Mouse (Mus musculus): ENCODE results near the gene Lifr.

Lifr gene

DNA sequence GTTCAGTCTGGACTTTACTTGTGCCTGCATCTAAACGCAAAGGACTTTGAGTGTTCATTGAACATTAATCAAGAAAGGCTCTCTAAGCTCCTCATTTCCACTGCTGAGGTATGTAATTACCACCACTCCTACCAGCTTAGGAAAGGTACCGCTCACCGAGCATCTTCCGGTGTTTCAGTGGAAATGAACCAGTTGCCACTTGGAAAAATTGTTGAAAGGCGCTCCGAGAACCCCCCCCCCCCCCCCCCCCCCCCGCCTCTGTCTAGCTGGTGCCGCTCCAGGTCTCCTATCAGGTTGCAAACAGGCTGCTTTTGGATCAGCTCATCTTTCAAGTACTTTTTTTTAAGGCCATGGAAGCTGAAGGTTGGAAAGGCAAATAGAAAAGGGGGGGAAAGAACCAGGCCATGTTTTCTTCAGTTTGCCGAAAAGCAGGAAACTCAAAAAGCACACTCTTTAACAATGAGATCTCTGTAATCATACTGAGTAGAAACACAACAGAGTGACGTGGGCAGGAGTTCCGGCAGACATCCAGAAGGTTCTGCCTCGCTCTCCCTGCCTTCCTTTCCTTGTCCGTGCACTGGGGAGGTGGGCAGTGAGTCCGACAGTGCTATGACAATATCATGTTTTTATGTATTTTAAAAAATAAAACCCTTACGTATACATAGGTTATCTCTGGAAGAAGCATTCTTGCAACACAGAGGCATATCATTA lies 9.3 kb upstream of the Lifr start:
- DNase-seq (ENCODE audit: low spot score), result no peak

DNA sequence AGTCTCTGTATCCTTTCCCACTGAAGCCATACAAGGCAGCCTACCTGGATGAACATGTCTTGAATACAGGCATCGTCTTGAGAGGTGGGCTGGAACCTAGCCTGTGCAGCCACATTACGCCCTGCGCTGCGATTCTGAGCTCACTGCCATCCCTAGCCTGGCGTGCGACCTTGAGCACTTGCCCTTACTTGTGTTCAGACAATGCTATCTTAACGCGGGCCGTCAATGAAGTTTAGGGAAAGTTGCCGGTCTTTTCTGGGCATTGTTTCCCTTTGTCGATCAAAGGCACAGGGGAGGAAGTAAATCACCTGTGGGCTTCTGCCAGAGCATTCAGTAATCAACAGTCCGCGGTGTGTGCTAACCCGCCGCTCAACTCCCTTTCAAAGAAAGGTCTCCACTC lies 8.6 kb upstream of the Lifr start:
- DNase-seq (ENCODE audit: low spot score), result no peak

DNA sequence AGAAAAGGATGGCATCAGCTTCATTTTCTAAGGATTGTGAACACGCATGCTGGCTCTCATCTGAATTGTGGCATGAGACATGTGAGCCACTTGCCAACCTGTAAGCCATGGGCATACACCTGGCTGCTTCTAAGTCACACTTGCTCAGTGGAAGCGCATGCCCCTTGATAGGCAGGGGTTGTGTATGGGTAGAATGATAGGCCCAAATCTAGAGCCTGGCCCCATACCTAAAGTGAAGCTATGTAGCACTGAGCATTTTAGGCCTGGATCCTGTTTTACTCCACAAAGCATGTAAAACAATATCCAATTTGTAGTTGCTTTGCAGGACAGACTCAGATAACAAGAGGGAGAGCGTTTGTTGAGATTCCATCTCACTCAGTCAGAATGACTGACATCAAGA lies 7.5 kb upstream of the Lifr start:
- no peak for DNase-seq (ENCODE audit: low spot score)

DNA sequence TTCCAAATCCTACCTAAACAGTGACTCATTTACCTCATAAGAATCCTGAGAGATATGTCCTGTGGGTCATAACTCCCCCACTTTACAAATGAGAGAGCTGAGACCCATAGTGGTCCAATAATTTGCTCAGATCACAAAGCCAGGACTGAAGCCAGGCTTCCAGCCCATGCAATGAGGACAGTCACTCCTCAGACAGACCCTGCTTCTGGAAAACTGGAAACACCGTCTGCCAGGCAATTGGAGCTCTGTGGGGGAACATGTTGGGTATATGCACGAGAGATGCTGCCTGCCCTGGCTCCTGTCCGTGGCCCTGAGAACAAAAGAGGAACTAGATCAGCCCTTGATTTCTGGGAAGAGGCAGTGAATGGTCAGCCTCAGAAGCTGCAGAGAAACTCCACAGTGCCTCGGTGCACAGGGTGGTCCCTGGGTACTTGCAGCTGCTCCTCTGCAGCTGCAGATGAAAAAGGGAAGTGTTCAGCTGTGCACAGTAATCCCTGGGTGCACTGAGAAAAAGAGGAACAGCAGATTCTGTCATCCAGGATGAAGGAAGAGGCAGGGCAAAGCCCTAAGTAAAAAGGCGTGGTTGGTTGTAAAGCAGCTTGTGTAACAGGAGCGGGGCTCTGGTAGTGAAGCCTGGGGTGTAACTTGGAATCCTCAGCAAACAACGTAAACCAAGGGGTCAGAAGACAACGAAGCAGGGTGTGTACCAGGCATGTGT lies 5.5 kb upstream of the Lifr start:
- no peak for DNase-seq (ENCODE audit: low spot score)

DNA sequence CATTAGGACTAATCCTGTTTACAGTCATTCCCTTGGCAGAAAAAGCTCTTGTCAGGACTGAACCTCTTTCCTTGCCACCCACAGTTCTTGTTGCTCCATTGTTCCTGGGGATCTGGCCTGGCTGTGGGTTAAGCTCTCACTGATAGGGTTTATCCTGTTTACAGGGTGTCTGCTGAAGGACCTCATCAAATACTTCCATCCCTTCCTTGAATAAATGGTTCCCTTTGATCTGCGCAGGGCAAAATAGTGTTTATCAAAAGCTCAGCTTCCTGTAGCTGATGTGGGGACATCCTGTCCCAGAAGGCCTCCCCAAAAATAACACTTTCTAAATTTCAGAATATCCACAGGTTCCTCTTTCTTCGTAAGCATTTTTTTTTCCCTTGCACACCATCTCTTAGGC lies 1.7 kb upstream of the Lifr start:
- DNase-seq (ENCODE audit: low spot score), result no peak

DNA sequence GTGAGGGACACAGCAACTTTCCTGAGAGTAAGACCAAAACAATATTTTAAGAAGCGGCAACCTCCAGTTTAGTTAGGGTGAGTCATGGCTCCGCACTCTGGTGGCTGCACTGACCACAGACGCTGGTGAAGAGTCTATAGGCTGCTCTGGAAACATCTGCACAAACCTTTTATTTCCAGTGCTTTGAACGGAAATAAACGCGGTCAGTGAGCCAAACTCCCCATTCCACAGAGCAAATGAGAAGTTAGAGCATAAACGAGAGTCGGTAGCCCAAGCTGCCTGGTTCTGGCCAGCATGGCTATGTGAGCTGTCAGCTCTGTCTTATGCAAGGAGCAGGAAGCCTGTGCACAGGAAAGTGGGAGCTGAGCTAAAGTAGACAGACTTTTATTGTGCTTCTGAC lies 1.9 kb downstream of the Lifr start:
- no peak for DNase-seq (ENCODE audit: low spot score)

DNA sequence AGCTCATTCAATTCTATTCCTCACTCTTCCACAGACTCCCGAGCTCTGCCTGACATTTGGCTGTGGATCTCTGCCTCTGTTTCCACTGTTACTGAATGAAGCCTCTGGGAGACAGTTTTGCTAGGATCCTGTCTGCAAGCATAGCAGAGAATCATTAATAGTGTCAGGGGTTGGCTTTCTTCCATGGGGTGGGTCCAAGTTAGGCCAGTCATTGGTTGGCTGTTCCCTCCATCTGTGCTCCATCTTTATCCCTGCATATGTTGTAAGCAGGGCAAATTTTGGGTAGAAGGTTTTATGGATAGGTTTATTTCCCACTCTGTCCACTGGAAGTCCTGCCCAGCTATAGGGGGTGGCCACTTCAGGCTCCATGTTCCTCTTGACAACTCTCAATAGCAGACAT lies 9.0 kb downstream of the Lifr start:
- no peak for DNase-seq (ENCODE audit: low spot score)

DNA sequence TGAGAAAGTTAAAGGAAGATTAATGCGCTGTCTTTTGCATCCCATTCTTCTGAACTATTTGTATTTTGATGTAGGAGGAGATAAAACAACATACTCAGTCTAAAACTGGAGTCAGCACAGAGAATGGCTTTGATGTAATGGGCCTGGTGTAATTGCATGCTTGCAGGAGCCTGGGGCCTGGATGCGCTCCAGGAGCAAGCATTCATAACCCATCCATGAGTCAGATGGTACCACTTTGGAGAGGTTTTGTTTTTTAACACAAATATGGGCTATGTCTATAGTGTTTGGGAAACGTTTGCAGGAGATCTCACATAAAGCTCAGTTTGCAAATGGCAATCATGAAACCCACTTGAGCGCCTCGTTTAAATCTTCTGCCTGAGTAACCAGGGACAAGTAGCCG lies 9.8 kb downstream of the Lifr start:
- DNase-seq (ENCODE audit: low spot score), result no peak

DNA sequence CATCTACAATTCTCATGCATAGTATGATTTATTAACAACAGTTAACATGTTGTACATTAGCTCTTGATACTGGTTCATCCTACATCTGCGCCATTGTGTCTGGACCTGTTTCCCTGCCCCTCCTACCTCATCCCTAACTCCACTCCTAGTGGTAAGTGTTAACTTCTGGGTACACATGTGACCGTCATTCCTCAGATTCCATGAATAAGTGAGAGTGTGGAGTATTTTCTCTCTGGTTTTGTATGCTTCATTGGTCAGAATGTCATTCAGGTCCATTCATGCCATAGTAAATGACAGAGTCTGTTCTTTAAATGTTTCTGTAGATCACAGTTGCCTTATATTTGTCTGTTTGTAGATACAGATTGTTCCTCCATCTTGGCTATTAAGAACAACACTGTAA lies 12.6 kb downstream of the Lifr start:
- DNase-seq (ENCODE audit: low spot score), result no peak

DNA sequence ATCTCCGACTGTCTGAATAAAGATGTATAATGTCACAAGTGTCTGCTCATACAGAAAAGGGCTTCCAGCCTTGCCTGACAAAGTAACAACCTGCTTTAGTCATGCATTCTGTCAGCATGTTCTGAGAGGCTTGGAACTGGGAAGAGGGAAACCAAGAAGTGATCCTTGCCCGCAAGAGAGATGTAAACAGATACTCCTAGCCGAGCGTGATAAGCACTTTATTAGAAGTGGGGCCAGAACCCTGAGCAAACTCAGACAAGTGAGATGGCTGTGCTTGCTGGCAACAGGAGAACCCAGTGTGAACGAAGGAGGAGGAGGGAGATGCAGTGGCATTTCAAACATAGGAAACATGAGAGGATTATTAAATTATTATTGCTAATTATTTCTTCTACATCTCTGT lies 14.8 kb downstream of the Lifr start:
- DNase-seq (ENCODE audit: low spot score), result no peak

DNA sequence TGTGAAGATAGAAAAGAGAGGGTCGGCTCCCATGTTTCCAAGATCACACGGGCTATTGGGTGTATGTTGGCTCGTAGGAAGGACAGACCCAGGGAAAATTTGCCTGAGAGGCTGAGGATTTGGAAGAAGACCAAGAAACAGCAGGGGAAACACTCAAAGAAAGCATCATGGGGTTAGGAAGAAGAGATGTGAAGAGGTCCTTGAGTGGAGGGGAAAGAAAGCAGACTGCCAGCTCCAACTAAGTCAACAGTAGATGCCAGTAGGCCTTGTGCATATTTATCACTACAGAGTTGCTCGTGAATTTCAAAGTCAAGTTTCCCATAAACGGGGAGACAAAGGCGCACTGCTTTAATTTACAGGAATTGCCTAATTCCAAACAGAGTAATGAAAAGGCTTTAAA lies 17.7 kb downstream of the Lifr start:
- DNase-seq (ENCODE audit: low spot score), result no peak

DNA sequence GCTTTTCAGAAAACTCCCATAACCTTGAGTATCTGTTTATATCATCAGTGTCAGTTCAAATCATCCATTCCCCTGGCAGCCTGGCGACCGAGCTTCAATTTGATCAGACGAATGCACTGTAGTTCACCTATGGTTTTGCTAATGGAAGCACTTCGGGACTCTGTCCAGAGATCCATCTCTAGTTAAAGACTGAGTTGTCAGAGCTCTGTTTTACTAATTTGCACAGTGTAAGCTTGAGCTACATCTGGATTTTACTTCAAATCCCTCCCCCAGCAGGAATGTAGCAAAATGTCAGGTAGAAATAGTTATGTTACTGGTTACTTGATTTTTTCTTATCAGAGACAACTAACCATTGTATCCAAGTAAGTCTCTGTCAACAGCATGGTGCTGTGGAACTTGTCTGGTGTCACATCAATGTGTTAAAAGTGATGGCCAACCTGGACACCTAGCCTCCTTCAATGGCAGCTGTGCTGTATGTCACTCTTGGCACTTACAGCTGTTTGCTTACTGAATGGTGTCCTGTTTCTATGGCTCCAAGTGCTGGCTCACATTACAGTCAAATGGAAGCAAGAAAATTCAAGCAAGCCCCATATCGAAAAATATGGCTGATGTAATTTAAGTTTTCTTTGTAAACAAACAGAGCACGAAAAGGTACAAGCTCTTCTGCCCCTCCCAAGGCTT lies 22.0 kb downstream of the Lifr start:
- DNase-seq (ENCODE audit: low spot score), result no peak

DNA sequence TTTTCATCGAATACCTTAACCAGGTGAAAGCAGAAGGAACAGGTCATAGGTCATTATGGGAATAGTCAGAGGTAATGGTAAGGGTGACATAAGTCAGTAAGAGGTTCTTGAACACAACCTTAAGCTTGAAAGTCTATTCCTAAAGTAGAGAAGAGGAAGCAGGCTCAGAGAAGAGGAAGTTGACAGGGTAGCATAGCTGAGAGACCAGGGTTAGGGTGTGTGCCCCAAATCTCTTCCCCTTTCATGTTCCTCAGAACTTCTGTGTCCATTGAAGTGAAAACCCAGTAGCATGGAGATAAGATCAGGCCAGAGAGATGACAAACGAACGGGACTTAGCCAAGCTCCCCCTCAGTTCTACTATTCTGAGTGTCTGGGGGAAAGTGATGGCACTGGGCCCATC lies 23.5 kb downstream of the Lifr start:
- no peak for DNase-seq (ENCODE audit: low spot score)

DNA sequence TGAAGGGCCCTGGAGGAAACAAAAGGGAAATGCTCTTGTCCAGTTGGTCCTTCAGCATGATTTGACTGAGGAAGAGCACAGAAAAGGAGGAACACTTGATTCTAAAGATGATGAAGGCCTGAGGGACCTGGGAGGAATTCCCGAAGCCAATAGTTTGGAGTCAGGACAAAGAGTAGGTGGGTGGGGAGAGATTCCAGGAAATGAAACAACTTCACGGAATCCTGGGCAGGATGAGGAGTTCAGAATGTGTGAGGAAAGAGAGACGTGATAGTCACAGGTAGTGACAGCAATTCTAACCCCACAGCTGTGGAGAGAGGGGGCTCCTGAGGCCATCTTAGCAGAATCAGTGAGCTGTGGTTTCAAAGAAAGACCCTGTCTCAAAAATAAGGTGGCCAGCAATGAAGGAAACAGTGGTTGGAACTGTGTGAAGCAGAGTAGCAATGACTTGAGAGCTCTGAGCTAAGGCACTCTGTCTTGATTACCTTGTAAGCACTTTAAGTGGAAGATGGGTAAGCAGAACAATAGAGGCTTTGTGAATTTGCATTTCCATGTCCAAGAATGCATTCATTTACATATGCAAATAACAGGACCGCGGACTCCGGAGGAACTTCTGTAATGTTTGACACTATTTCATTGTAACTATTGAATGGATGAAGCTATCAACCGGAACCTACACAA lies 25.1 kb downstream of the Lifr start:
- DNase-seq (ENCODE audit: low spot score), result no peak

DNA sequence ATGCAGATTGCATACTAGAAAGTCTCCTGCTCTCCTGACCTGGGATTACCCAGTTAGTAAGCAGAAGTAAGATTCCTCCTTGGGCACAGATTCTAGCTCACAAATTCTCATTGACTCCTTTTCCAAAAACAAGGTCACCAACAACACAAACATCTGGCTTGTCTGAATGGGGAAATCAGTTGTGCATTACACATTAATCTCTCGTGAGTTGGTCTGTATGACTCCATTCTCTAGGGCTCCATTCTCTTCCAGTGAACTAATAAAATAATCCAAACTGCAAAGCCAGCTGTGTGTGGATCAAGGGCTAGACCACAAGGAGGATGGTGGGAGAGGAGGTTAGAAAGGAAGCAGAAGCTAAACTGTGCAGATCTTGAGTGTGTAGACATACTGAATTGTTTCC lies 25.8 kb downstream of the Lifr start:
- DNase-seq (ENCODE audit: low spot score), result no peak

DNA sequence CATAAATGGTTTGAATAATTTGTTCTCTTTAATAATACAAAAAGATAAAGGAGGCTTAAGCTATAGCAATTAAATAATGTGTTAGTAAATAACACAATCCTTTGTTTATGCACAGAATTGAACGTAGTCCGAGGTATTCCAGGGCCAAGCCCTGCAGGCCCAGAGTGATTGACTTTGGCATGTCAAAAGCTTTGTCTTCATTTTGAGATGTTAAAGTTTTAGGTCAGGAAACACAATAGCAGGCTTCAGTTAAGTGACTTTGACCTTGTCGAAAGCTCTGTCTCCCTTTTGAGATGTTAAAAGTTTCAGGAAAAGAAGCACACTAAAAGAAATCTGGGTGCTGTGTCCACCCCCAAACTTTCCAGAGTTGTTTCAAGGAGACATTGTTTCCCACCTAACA lies 26.3 kb downstream of the Lifr start:
- no peak for DNase-seq (ENCODE audit: low spot score)

DNA sequence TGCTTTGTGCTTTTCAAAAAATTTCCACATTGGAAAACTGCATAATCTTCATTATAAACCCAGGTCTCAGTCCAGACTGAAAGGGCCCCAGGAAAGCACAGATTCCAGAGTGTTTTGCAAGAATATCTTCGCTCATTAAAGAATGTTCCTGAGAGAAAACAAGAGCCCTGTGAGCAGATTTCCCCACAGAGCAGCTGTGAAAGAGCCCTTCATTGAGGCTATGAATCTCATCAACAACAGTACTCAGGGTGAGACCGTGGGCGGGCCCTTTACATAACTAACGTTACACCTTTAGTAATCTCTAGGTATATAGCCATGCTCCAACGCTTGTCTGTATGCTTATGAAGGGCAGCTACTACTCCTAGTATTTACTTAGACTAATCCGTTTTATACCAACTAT lies 27.5 kb downstream of the Lifr start:
- no peak for DNase-seq (ENCODE audit: low spot score)

DNA sequence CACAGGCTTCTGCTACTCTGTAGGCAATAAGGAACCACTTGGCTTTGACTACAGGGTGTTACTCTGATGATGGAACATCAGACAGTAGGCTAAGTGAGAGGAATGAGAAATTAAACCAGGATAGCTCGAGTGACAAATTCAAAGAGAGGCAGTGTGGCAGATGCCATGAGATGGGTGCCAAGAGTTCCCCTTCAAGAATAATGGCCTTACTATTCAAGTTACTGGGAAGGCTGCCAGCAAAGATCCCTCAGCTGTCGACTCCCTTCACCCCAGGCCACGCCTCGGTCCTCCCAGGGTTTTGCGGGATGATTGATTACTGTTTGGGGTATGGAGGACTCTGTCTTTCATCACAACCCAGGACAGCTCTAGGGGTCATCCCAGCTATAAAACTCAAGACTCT lies 28.4 kb downstream of the Lifr start:
- peak; percentile 58 for DNase-seq (ENCODE audit: low spot score)

DNA sequence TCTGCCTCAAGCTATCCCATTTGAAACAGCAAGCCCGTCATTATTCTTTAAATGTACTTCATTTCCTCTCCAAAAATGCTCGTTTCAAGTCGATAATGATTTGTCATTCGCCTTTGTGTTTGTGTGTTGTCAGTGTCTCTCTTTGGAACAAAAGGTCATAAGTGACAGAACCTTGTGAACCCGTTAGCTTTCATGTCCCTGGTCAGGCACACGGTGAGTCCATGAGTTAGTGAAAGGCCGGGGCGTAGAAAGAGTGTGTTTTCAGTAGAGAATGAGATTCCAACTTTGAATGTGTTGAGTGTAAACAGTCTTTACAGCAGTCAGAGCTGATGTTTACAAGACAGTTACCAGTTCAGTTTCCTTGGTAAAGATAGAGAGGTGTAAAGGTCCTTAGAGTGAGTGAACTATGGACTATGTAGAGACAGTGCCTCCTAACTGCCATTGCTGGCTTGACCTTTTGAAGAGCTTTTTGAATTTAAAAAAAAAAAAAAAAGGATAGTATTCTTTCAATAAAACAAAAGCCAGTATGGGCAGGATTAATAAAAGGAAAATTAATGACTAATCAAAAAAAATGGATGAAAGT lies 29.6 kb downstream of the Lifr start:
- DNase-seq (ENCODE audit: low spot score), result no peak

DNA sequence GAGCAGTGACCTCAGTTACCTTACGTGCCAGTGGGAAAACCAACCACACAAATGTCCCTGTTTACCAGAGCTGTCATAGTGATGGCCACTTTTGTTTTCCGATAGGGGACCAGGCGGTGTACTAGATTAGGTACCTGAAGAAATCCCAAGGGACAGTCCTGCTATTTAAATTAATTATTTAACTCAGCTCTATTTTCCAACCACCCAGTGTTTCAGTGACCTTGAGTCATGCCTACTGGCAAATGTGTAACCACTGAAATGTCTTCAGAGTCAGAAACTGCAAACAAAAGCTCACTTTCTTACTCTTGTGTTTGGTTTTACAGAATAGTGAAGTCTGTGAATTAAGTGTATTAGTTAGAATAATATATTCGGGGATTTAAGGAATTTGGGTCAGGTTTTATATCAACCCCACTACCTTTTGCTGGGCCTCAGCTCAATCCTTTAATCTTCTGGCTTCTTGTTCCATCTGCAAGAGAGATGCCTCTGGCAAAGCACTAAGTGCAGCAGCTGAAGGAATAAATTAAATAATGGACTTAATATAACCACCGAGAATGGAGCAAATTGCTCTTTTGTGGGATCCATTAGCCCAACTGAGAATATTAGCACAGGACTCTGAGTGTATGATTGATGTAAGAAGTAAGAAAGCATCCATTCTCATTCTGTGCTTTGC lies 33.5 kb downstream of the Lifr start:
- DNase-seq (ENCODE audit: low spot score), result no peak

DNA sequence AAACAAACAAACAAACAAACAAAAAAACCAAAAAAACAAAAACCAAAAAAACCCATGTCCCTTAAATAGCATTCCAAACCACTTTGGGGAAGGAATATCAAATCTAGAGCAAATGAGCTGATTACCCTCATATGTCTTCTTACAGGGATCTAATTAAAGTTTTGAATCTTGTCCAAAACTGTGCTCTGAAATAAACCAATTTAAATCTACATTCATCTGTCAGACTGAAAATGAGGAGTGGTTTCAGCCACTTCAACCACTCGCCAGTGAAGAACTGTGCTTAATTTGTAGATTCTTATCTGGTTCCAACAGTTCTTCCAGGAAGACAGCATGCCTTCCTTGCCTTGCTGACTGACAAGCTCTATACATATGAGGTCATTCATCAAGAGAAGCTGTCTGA lies 35.8 kb downstream of the Lifr start:
- DNase-seq (ENCODE audit: low spot score), result no peak

DNA sequence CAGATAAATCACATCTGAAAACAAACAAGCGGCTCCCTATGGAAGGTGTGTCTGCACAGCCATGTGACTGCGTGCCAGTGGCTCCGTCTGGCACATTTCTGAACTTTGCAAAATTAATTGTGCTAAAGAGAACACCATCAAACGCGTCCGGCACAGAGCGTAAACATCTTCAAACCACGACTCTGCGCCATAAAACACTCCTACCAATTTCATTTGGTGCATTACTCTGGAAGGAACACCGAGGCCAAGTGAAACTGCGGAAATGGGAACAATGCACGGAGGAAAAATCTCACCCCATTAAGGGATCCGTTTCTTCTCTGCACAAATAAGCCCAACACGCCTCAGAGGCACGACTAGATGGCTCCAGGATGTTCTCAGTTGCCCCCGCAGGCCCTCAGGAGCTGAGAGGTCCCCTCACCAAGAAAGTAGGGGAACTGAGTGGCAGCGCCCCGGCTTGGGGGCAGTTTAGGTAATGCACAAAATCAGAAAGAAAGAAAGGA lies 38.3 kb downstream of the Lifr start:
- DNase-seq (ENCODE audit: low spot score), result peak; percentile 56
